Mouse (Mus musculus) thymus, adult 2 months (tissue): ENCODE measurements at regions not wholly inside any gene's neighbourhood (a gene's known extent, or its start where the extent isn't known, plus 50 kb on each side); places are given as distances from the start of the nearest gene placed in this dataset.

Experiments used
- DNase-seq: peaks from one replicate; pipeline ENCODE4 v3.0.0; 2021
- H3K27ac ChIP-seq: fragments of 200-500 bp; 2 replicates; pipeline ENCODE4 v1.5.1; 2012; ENCODE audit warnings: low read length, control low read depth; ENCODE audit not compliant: control insufficient read depth, insufficient read depth
- H3K27me3 ChIP-seq: fragments of 200-500 bp; 2 replicates; pipeline ENCODE4 v1.6.1; 2012; ENCODE audit warnings: mild to moderate bottlenecking, low read length, moderate library complexity, mixed read lengths; ENCODE audit not compliant: control insufficient read depth, insufficient read depth
- H3K36me3 ChIP-seq: fragments of 200-500 bp; 2 replicates; pipeline ENCODE4 v1.6.1; 2012; ENCODE audit warnings: mild to moderate bottlenecking, low read length, moderate library complexity; ENCODE audit not compliant: control insufficient read depth, insufficient read depth
- H3K4me1 ChIP-seq: fragments of 200-500 bp; replicated peaks from 2 replicates; pipeline ENCODE4 v1.6.1; 2012; ENCODE audit warnings: low read length; ENCODE audit not compliant: control insufficient read depth, insufficient read depth
- H3K4me3 ChIP-seq: fragments of 200-500 bp; 2 replicates; pipeline ENCODE4 v1.5.1; 2012; ENCODE audit warnings: mild to moderate bottlenecking, low read length, control low read depth, moderate library complexity; ENCODE audit not compliant: control insufficient read depth, insufficient read depth
- CTCF ChIP-seq: fragments of 200-500 bp; IDR thresholded peaks from 2 replicates; pipeline ENCODE4 v1.5.1; 2012; ENCODE audit warnings: mild to moderate bottlenecking, control low read depth, low read length, moderate library complexity, borderline replicate concordance; ENCODE audit not compliant: control insufficient read depth, poor library complexity, insufficient read depth; ENCODE audit errors: extremely low read depth
- POLR2A ChIP-seq: fragments of 200-500 bp; IDR thresholded peaks from 2 replicates; pipeline ENCODE4 v1.6.1; 2012; ENCODE audit warnings: mild to moderate bottlenecking, low read length, control low read depth, moderate library complexity; ENCODE audit not compliant: control insufficient read depth, poor library complexity, insufficient read depth; ENCODE audit errors: extremely low read depth
- WGBS: fragments of 180-500 bp; shearing (Covaris S2); methylation state at CpG from one replicate; pipeline ENCODE4 v1.1.7; 2018; 5-methylcytosine and 5-hydroxymethylcytosine counted together

GRCm38 (mm10) chr3:57988175-57988574 is 140.3 kb upstream of the Pfn2 start:
- Histone ChIP-seq H3K36me3 (no peaks in the 10 kb centered on the region), H3K27ac (no peak overlapping the region), H3K4me3 (no peak overlapping the region), H3K27me3 (no peaks in the 10 kb centered on the region), H3K4me1 (no peaks in the 10 kb centered on the region)
- TF ChIP-seq POLR2A (no peak), CTCF (no peak)
- WGBS, result 91% methylated on average over 3 of the region's 3 CpGs
- no peak for DNase-seq

GRCm38 (mm10) chr3:57990738-57991137 is 142.9 kb upstream of the Pfn2 start:
- Histone ChIP-seq H3K27ac (no peak overlapping the region), H3K4me1 (no peaks in the 10 kb centered on the region), H3K36me3 (no peaks in the 10 kb centered on the region), H3K27me3 (no peaks in the 10 kb centered on the region), H3K4me3 (no peak overlapping the region)
- DNase-seq, result no peak
- TF ChIP-seq CTCF, result no peak
- 82% methylated on average over 1 of the region's 1 CpGs for WGBS

- TF ChIP-seq CTCF (no peak), POLR2A (no peak)
- Histone ChIP-seq H3K27ac (no peak overlapping the region), H3K27me3 (no peaks in the 10 kb centered on the region), H3K4me3 (no peak overlapping the region), H3K4me1 (no peaks in the 10 kb centered on the region), H3K36me3 (no peaks in the 10 kb centered on the region)
- 88% methylated on average over 6 of the region's 6 CpGs for WGBS
- DNase-seq, result no peak
Observed at GRCm38 (mm10) chr3:57998121-57999102, 150.5 kb upstream of the Pfn2 start.

GRCm38 (mm10) chr3:58002792-58003574 is 155.1 kb upstream of the Pfn2 start:
- H3K4me1 ChIP-seq, result no peaks in the 10 kb centered on the region
- no peak overlapping the region for H3K27ac ChIP-seq
- TF ChIP-seq CTCF (no peak), POLR2A (no peak)
- 74% methylated on average over 7 of the region's 7 CpGs for WGBS
- no peak overlapping the region for H3K4me3 ChIP-seq
- DNase-seq, result no peak
- H3K36me3 ChIP-seq, result no peaks in the 10 kb centered on the region
- H3K27me3 ChIP-seq, result no peaks in the 10 kb centered on the region

- Histone ChIP-seq H3K36me3 (no peaks in the 10 kb centered on the region), H3K27me3 (no peaks in the 10 kb centered on the region), H3K4me3 (no peak overlapping the region), H3K4me1 (no peaks in the 10 kb centered on the region), H3K27ac (no peak overlapping the region)
- 69% methylated on average over 3 of the region's 3 CpGs for WGBS
- no peak for TF ChIP-seq POLR2A
- no peak for TF ChIP-seq CTCF
- no peak for DNase-seq
Observed at GRCm38 (mm10) chr3:58024750-58025392, 177.0 kb upstream of the Pfn2 start.

GRCm38 (mm10) chr3:58049618-58050017 is 201.7 kb upstream of the Pfn2 start:
- DNase-seq, result no peak
- H3K27me3 ChIP-seq, result no peaks in the 10 kb centered on the region
- H3K4me1 ChIP-seq, result no peaks in the 10 kb centered on the region
- H3K4me3 ChIP-seq, result no peak overlapping the region
- no peaks in the 10 kb centered on the region for H3K36me3 ChIP-seq
- 100% methylated on average over 1 of the region's 1 CpGs for WGBS
- TF ChIP-seq POLR2A (no peak), CTCF (no peak)
- no peak overlapping the region for H3K27ac ChIP-seq
